Mouse (Mus musculus) liver, embryonic 15.5 days (tissue): ENCODE results near the gene Ube2g2. TPM values are rescaled to one million over a fixed set of nuclear protein-coding genes. Genes with fewer than 3 reads are reported as not detected.

Source experiments
- ATAC-seq: fragments of 200-750 bp; cut with Nextera tagmentation; 2 replicates; pipeline ENCODE4 v1.8.0; 2017; ENCODE audit warnings: moderate number of reproducible peaks, mild to moderate bottlenecking, moderate library complexity; ENCODE audit not compliant: insufficient read depth
- H3K27ac ChIP-seq: fragments of 300-500 bp; sonication (generic); replicated peaks from 2 replicates; pipeline ENCODE4 v1.5.1; 2015; ENCODE audit warnings: mild to moderate bottlenecking, inconsistent platforms
- H3K27me3 ChIP-seq: fragments of 300-500 bp; sonication (generic); 2 replicates; pipeline ENCODE4 v1.6.1; 2015; ENCODE audit warnings: mild to moderate bottlenecking, inconsistent platforms
- H3K36me3 ChIP-seq: fragments of 300-500 bp; sonication (generic); replicated peaks from 2 replicates; pipeline ENCODE4 v1.6.1; 2015; ENCODE audit warnings: moderate library complexity, mild to moderate bottlenecking, inconsistent platforms
- H3K4me1 ChIP-seq: fragments of 300-500 bp; sonication (generic); replicated peaks from 2 replicates; pipeline ENCODE4 v1.6.1; 2015; ENCODE audit warnings: inconsistent platforms
- H3K4me2 ChIP-seq: fragments of 300-500 bp; sonication (generic); 2 replicates; pipeline ENCODE4 v1.6.1; 2015; ENCODE audit warnings: moderate library complexity, mild to moderate bottlenecking, inconsistent platforms
- H3K4me3 ChIP-seq: fragments of 300-500 bp; sonication (generic); replicated peaks from 2 replicates; pipeline ENCODE4 v1.5.1; 2015; ENCODE audit warnings: mild to moderate bottlenecking, inconsistent platforms
- H3K9ac ChIP-seq: fragments of 300-500 bp; sonication (generic); 2 replicates; pipeline ENCODE4 v1.6.1; 2015; ENCODE audit warnings: moderate library complexity, mild to moderate bottlenecking, inconsistent platforms
- H3K9me3 ChIP-seq: fragments of 300-500 bp; sonication (generic); replicated peaks from 2 replicates; pipeline ENCODE4 v1.6.1; 2016; ENCODE audit warnings: inconsistent platforms
- WGBS: fragments of 180-500 bp; shearing (Covaris S2); methylation state at CpG from one replicate; pipeline ENCODE4 v1.1.7; 2015; ENCODE audit warnings: mixed read lengths; ENCODE audit not compliant: insufficient replicate concordance; 5-methylcytosine and 5-hydroxymethylcytosine counted together
- polyA plus RNA-seq: library from polyadenylated mRNA; unstranded; fragments of >200 nt; fragmentation: Nextera tagmentation; extraction: Ambion mirVana; gene quantifications from 2 replicates; pipeline ENCODE4 v1.2.1, GENCODE M21; 2015

Ube2g2 gene
- polyA plus RNA-seq, 1 experiment from 2014 or later = 47.0 TPM

DNA sequence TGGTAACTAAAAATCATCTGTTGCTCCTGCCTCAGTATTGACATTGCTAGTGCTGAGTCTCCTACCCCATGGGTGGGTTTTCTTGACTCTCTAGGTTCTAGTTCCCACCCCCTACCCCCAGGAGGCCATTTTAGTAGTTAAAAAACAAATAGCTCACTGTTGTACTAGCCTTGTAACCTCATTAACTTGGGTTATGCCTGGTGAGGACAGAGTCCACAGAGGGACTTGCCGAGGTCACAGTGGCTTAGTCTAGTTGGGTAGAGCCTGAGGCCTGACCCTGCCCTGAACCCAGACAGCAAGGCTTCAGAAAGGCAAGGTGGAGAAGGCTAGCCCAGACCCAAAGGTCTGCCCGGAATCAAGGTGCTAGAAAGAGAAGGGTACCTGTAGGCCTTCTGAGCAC, 34.0 kb upstream of the Ube2g2 start:
- Histone ChIP-seq H3K9me3 (no peaks in the 10 kb centered on the region), H3K4me2 (no peak overlapping the region), H3K27me3 (no peaks in the 10 kb centered on the region), H3K36me3 (peaks cover 62% of the 10 kb centered on the region), H3K4me1 (peaks cover 71% of the 10 kb centered on the region), H3K27ac (0 out of 2 replicates have a peak overlapping the region, but pooled peaks have one; percentile 64), H3K9ac (no peak overlapping the region), H3K4me3 (no peak overlapping the region)
- WGBS = 71% methylated on average over 2 of the region's 2 CpGs
- ATAC-seq = no peak

DNA sequence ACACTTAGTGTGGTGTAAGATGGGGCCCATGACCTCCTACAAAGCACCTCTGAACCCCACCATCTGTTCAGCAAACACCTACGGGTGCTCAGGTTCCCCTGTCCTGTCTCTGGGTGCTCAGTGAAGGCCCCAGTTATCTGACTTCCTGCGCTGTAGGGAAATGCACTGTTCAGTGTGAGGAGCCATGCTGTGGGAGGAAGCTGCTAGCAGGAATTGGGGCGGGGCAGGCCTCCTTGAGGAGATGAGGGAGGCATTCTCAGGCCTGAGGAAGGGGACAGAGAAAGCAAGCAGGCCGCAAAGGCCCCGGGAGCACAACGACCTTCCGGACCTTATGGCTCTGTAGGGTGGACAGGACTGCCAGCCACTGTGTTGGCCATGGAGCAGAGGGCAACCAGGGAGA, 33.0 kb upstream of the Ube2g2 start:
- WGBS = 32% methylated on average over 7 of the region's 7 CpGs
- peak overlapping the region; percentile 64 for H3K27ac ChIP-seq
- peak overlapping the region; percentile 15; the same call in 1 of the 2 replicates for H3K4me2 ChIP-seq
- ATAC-seq = no peak
- H3K9me3 ChIP-seq = no peaks in the 10 kb centered on the region
- no peaks in the 10 kb centered on the region for H3K27me3 ChIP-seq
- H3K4me3 ChIP-seq = no peak overlapping the region
- H3K36me3 ChIP-seq = peaks cover 73% of the 10 kb centered on the region
- H3K4me1 ChIP-seq = peaks cover 60% of the 10 kb centered on the region
- no peak overlapping the region for H3K9ac ChIP-seq

DNA sequence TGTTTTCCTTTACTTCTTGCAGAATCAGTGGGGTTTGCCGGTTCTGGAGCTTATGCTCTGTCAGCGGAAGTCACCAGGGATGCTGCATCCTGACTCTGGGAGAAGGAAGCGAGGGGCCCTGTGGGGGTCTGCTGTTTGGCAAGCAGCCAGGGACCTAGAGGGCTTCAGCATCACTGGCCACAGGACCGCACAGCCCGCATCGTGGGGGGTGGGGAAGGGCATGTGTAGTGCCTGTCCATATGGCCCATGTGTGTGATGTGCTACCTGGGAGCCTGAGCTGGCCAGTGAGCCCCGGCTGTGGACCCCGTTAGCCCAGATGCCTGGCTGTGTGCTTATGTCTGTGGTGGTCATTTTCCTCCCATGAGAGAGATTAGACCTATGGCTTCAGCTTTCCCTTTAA, 32.3 kb upstream of the Ube2g2 start:
- Histone ChIP-seq H3K27ac (peak overlapping the region; percentile 64), H3K9ac (no peak overlapping the region), H3K36me3 (peaks cover 79% of the 10 kb centered on the region), H3K27me3 (no peaks in the 10 kb centered on the region), H3K4me3 (no peak overlapping the region), H3K9me3 (no peaks in the 10 kb centered on the region), H3K4me1 (peaks cover 59% of the 10 kb centered on the region), H3K4me2 (no peak overlapping the region; the same call in 1 of the 2 replicates)
- ATAC-seq = no peak
- 69% methylated on average over 8 of the region's 8 CpGs for WGBS

DNA sequence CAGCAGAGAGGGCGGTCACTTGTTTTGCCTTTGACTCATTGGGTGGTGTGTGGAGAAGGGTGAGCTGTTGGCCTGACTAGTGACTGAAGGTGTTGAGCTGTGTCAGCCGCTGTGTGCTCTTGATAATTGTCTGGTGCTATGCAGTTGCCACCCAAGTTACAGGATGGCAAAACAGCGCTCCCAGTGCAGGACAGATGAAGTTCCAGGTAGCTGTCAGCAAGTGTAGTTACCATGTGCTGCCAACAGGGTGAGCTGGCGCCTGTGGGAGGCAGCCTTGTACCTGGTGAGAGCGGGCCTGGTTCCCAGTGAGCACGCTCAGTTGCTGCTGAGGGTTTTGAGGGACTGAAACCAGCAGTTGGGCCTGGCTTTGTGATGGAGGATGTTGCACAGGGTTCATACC, 31.3 kb upstream of the Ube2g2 start:
- H3K27me3 ChIP-seq = no peaks in the 10 kb centered on the region
- H3K4me3 ChIP-seq = no peak overlapping the region
- peak overlapping the region; percentile 64 for H3K27ac ChIP-seq
- H3K36me3 ChIP-seq = peaks cover 90% of the 10 kb centered on the region
- peaks cover 55% of the 10 kb centered on the region for H3K4me1 ChIP-seq
- no peak overlapping the region for H3K9ac ChIP-seq
- H3K4me2 ChIP-seq = no peak overlapping the region
- peak; percentile 81 for ATAC-seq
- no peaks in the 10 kb centered on the region for H3K9me3 ChIP-seq
- 26% methylated on average over 6 of the region's 6 CpGs for WGBS

DNA sequence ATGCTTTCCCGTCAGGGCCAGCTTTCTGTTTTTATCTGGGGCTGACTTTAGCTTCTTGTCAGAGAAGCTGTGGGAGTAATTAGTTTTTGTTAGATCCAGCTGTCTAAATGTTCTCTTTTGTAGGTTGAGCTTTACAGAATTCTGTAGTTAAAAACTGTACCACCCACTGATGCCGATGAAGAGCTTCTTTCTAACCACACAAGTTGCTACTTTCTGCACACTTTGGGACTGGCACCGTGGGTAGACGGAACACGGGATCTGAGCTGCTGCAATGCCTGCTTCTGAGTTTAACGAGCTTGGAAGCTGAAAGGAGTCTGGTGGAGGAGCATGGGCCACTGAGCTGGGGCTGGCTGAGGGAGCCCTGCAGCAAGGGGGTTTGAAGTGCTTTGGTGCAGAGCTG, 30.5 kb upstream of the Ube2g2 start:
- Histone ChIP-seq H3K4me1 (peaks cover 48% of the 10 kb centered on the region), H3K9ac (no peak overlapping the region), H3K27ac (0 out of 2 replicates have a peak overlapping the region, but pooled peaks have one; percentile 5), H3K4me2 (no peak overlapping the region), H3K4me3 (no peak overlapping the region), H3K36me3 (peaks cover 95% of the 10 kb centered on the region), H3K27me3 (no peaks in the 10 kb centered on the region), H3K9me3 (no peaks in the 10 kb centered on the region)
- WGBS = 76% methylated on average over 6 of the region's 6 CpGs
- ATAC-seq = no peak

DNA sequence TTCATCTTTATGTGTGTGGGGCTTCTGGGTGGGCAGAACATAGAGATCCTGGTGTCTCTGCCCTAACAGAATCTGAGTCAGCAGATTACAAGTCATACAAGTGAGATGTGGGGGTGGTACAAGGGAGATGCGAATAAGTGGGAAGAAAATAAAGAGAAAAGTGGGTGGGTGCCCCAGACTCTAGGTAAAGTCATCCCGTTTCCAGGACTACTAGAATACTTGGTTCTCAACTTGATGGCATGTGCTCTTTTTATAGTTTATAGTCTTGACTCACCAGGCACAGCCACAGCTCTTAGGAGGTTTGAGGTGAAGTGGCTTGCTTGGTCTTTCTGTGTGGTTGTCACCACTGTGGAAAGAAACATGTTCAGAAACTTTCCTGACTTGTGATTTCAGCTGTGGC, 26.0 kb upstream of the Ube2g2 start:
- H3K36me3 ChIP-seq = peaks cover 82% of the 10 kb centered on the region

DNA sequence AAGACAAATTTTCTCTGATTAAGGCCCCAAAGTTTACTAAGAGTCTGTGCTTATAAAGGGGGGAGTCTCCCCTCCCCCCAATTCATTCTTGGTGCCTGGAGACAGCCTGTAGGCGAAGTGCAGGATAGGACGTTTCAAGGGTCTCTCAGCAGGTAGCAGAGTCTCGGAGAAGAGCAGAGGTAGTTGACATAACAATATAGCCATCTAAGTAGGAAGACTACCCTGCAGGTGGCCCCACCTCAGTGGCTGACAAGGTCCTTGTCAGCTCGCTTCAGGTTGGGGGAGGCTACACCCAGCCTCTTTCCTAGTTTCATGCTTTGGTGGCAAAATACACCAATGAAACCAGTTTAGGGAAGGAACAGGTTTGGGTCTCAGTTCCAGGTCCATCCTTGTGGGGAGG, 19.1 kb upstream of the Ube2g2 start:
- Histone ChIP-seq H3K27ac (no peak overlapping the region), H3K27me3 (no peaks in the 10 kb centered on the region), H3K4me3 (no peak overlapping the region), H3K36me3 (peaks cover 21% of the 10 kb centered on the region), H3K9me3 (no peaks in the 10 kb centered on the region), H3K4me1 (peaks cover 29% of the 10 kb centered on the region), H3K9ac (no peak overlapping the region), H3K4me2 (no peak overlapping the region)
- WGBS = 56% methylated on average over 4 of the region's 4 CpGs
- no peak for ATAC-seq

More for the DNA sequence above, 26.0 kb upstream of the Ube2g2 start:
- Histone ChIP-seq H3K9me3 (no peaks in the 10 kb centered on the region), H3K27ac (no peak overlapping the region), H3K27me3 (no peaks in the 10 kb centered on the region), H3K4me1 (peaks cover 3% of the 10 kb centered on the region), H3K9ac (no peak overlapping the region), H3K4me3 (no peak overlapping the region), H3K4me2 (no peak overlapping the region)
- WGBS = 78% methylated on average over 2 of the region's 2 CpGs
- no peak for ATAC-seq

DNA sequence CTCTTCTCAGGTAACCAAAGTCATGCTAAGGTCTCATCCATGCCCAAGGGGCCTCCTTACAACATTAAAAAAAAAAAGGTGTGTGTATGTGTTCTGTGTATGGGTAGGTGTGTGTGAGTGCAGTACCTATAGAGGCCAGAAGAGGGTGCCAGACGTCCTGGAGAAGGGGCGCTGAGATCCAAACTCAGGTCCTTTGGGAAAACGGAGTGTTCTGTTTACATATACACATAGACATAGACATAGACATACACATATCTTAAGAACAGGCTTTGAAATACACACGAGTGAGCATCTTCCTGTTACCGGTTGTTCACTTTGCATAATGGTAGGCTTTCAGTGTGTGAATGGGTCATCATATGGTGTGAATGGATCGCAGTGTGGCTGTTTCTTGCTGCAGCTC, 18.0 kb upstream of the Ube2g2 start:
- Histone ChIP-seq H3K27ac (no peak overlapping the region), H3K4me2 (no peak overlapping the region), H3K27me3 (no peaks in the 10 kb centered on the region), H3K4me1 (peaks cover 37% of the 10 kb centered on the region), H3K4me3 (no peak overlapping the region), H3K36me3 (peaks cover 18% of the 10 kb centered on the region), H3K9me3 (no peaks in the 10 kb centered on the region), H3K9ac (no peak overlapping the region)
- no peak for ATAC-seq
- WGBS = 82% methylated on average over 6 of the region's 6 CpGs

DNA sequence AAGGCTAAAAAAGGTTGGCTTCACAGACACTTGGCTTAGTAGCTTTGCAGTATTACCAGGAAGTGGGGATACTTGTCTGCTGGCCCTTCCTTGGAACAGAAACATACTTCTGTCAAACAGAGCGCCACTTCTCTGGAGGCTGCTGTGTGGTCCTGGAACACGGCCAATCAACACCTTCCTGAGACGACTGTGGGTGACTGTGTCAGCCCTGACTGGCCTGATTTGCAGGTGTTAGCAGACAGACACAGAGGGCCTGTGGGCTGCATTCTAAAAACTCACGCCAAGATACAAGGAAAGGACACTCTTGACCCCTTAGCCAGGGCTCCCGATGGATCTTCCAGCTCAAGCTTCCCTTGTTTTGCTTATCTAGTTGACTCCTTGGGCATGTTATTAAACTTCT, 17.1 kb upstream of the Ube2g2 start:
- peaks cover 17% of the 10 kb centered on the region for H3K36me3 ChIP-seq
- ATAC-seq = no peak
- H3K27ac ChIP-seq = peak overlapping the region; percentile 94; the same call in 1 of the 2 replicates
- H3K4me1 ChIP-seq = peaks cover 42% of the 10 kb centered on the region
- no peaks in the 10 kb centered on the region for H3K27me3 ChIP-seq
- 78% methylated on average over 5 of the region's 5 CpGs for WGBS
- no peaks in the 10 kb centered on the region for H3K9me3 ChIP-seq
- H3K9ac ChIP-seq = no peak overlapping the region
- no peak overlapping the region for H3K4me3 ChIP-seq
- no peak overlapping the region; the same call in 1 of the 2 replicates for H3K4me2 ChIP-seq

DNA sequence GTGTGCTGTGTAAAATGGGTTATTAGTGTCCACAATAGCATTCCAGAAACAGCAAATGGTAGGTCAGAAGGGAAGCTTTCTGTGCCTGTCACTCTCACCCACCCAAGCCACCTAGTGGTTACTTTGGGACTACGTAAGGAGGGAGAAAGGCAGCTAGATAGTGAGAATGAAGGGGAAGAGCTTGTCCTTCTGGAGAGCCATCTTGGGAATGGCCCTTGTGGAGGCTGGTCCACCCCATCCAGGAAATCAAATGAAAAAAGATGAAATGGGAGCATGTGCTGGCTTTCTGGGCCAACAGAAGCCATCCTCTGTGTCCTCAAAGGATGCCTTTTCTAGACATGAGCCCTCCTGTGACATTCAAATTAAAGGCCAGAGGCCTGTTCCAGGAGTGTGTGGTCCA, 16.7 kb upstream of the Ube2g2 start:
- Histone ChIP-seq H3K36me3 (peaks cover 21% of the 10 kb centered on the region), H3K27ac (peak overlapping the region; percentile 94), H3K9ac (peak overlapping the region; percentile 77; the same call in 1 of the 2 replicates), H3K4me3 (peak overlapping the region; percentile 71), H3K9me3 (no peaks in the 10 kb centered on the region), H3K4me2 (peak overlapping the region; percentile 97), H3K4me1 (peaks cover 44% of the 10 kb centered on the region), H3K27me3 (no peaks in the 10 kb centered on the region)
- 12% methylated on average over 1 of the region's 1 CpGs for WGBS
- ATAC-seq = 0 out of 2 replicates have a peak, but pooled peaks have one; percentile 13

DNA sequence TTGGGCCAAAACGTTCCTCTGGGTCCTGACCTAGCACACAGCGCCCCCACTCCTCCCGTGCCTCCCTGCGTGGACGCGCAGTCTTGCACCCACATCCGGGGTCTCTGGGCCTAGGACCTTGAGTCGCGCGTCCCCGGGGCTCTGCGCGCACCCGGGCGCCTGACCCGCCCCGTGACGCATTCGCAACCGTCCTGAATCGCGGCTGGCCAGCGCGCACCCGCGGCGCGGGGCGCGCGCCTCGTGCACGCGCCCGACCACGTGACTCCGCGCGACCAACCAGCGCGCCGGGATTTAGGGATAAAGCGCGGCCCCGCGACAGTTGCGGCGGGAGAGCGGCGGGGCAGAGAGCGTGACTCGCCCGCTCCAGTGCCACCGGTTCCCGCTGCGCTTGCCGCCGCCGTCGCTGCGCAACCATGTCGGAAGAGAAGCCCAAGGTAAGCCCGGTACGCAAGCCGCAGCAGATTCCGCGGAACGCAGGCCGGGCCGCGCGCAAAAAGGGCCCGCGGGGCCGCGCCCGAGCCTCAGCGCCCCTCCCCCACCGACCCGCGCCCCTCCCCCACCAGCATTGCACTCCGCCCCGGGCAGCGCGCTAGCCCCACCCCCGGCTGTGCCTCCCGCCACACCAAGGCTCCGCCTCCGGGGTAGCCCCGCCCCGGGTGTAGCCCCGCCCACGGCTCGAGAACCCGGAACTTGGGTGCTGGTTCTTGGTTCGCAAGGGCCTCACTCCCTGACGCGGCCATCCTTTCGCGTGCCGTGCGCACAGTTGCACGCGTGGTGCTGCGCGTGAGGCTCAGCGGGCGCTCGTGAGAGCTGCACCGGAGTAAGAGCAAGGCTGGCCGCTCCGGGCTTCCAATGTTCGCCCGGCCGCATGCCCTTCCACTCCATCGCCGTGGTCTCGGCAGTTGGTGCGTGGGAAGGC, 15.9 kb upstream of the Ube2g2 start, which contains the start of the genes Sumo3 and Gm49325:
Gene Sumo3, plus strand, starts transcription at position 190 of the 919 bp plus-strand sequence.
Gene Gm49325, plus strand, starts transcription at position 290 of the 919 bp plus-strand sequence.
- H3K4me3 ChIP-seq = peak within 1 kb of the TSS; percentile 71

More for the DNA sequence above, 15.9 kb upstream of the Ube2g2 start, which contains the start of the genes Sumo3 and Gm49325:
- Histone ChIP-seq H3K27ac (peak within 1 kb of the TSS; percentile 94), H3K36me3 (peaks cover 29% of the 10 kb centered on the region), H3K27me3 (no peaks in the 10 kb centered on the region), H3K4me2 (peak within 1 kb of the TSS; percentile 97), H3K9ac (peak within 1 kb of the TSS; percentile 77), H3K4me1 (peaks cover 51% of the 10 kb centered on the region), H3K9me3 (no peaks in the 10 kb centered on the region)
- ATAC-seq = peak; percentile 83
- 1% methylated on average over 108 of the region's 119 CpGs for WGBS
